Mouse (Mus musculus) kidney, adult 9 months (tissue): ENCODE data around the gene Tuba1a.
"Not testable (repeated sequence)": the region's sequence is repeated elsewhere in the genome, so short reads cannot be mapped to it uniquely, and the experiment has no call there.

ENCODE experiments used
- DNase-seq: peaks from one replicate; pipeline ENCODE4 v3.0.0; 2022

Tuba1a gene

GRCm38 (mm10) chr15:98923031-98923537 lies 30.4 kb downstream of the Tuba1a start:
- no peak for DNase-seq

DNA sequence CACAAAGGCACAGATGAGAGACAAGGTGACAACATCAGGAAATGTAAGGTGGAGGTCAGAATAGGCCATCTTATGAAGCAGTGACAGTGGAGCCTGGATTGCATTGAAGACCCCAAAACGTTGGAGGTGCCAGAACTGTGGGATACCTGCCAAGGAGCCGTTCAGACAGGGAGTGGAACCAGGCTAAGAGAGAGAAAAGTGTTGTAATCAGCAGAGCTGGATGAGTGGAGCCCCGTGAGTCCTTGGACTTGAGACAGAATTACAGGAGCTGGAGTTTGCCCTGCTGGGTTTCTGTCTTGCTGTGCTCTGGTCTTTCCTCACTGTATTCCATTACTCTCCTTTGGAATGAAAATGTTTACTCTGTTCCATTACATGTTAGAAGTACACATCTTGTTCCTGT lies 30.9 kb downstream of the Tuba1a start:
- peak; percentile 82 for DNase-seq

GRCm38 (mm10) chr15:98921510-98921909 lies 32.0 kb downstream of the Tuba1a start:
- DNase-seq = no peak

- DNase-seq = not testable (repeated sequence)
Measured at GRCm38 (mm10) chr15:98918499-98918895, 35.0 kb downstream of the Tuba1a start.

GRCm38 (mm10) chr15:98917538-98918498 lies 35.7 kb downstream of the Tuba1a start, which contains the start of gene Lmbr1l:
TSS of gene Lmbr1l (minus strand) at chr15:98918231.
- DNase-seq = peak; percentile 100

- peak; percentile 46 for DNase-seq
Measured at GRCm38 (mm10) chr15:98917091-98917490, 36.4 kb downstream of the Tuba1a start.

GRCm38 (mm10) chr15:98916016-98916415 lies 37.5 kb downstream of the Tuba1a start:
- DNase-seq = peak; percentile 61

DNA sequence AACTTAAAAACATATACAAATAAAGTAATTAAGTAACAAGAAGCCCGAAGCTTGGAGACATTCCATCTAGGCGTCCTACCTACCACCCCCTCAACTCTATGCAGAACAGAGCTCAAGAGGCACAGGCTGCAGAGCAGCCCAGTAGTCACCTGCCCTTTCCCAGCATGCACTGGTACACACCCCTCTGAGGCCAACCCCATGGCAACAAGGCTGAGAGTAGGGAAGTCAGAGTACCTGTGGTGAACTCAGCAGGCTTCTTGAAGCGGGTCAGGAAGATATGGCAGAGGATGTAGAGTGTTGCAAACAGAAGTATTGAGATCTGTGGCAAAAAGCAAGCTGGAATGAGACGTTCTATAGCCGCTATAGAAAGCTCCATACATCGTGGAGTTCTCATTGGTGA lies 38.6 kb downstream of the Tuba1a start:
- DNase-seq = no peak

DNA sequence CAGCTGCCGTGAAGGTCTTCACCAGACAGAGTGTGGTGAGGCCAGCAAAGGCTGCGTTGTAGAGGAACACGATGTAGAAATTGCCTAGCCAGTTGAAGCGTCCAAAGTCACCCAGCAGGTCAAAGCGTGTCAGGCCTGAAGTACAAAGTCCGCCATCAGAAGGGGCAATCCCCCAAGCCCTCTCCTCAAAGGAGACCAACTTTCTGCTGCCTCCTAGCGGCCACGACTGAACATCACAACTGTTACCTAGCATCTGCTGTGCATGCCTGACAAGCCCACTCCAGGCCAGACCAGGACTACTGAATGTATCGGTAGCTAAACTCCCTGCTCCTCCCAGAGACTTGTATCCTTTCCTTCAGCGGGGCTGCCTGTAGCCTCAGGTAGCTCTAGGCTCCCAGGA lies 48.8 kb downstream of the Tuba1a start:
- DNase-seq = peak; percentile 42

DNA sequence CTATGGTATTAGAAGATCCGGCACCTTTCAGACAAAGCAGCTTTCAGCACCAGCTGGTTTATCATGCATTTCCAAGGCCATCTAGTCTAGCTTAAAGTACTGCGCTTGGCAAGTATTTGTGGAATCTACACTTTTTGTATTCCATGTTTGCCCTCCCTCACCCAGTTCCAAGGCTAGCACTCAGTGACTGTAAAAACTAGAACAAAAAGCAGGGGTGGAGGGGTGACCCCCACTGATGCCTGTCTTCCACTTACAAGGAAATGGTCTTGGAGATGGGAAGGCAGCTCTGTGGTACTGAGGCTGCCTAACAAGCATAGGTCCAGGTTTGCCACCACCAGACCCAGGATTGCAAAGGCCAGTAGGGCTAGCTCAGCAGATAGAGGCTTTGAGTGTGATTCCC lies 50.9 kb downstream of the Tuba1a start:
- no peak for DNase-seq

DNA sequence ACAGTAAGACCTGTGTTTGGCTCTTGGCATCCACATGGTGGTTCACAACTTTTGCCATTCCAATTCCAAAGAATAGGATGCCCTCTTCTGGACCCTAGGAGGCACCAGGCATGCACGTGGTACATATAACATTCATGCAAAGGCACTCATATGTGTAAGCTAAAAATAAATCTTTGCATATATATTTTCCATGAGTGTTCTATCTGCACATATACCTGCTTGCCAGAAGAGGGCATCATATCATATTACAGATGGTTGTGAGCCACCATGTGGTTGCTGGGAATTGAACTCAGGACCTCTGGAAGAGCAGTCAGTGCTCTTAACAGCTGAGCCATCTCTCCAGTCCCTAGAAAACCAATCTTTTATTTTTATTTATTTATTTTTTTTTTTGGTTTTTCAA lies 52.0 kb downstream of the Tuba1a start:
- no peak for DNase-seq
